Mouse (Mus musculus): ENCODE measurements around the gene Zbp1.

Gene Zbp1

DNA sequence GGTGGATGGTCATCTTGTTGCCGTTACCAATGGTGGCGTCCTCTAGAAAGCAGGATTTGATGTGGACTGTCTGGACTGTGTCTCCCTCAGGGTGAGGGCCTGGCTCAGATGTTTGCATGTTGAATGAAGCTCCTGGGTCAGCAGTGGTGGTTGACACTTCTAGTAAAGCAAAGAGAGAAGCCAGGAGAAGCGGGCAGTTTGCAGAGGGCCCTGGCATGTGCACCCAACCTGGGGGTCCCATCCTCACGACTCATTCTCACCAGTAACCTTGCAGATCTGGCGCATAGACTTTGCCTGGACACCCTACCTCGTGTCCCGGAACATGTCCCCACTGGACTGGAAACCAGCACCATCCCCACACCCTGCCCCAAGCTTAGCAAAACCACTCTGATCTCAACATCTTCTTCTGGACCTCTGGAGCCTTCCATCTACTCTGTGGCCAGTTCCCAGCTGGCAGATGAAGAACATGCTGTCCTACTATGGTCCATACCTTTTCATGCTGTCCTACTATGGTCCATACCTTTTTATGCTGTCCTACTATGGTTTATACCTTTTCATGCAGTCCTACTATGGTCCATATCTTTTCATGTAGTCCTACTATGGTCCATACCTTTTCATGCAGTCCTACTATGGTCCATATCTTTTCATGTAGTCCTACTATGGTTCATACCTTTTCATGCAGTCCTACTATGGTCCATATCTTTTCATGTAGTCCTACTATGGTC is 9.5 kb downstream of the Zbp1 start:
- no peak for DNase-seq

GRCm38 (mm10) chr2:173207051-173207450 is 11.7 kb downstream of the Zbp1 start:
- DNase-seq: no peak

GRCm38 (mm10) chr2:173205563-173206099 is 13.1 kb downstream of the Zbp1 start:
- DNase-seq: no peak

DNA sequence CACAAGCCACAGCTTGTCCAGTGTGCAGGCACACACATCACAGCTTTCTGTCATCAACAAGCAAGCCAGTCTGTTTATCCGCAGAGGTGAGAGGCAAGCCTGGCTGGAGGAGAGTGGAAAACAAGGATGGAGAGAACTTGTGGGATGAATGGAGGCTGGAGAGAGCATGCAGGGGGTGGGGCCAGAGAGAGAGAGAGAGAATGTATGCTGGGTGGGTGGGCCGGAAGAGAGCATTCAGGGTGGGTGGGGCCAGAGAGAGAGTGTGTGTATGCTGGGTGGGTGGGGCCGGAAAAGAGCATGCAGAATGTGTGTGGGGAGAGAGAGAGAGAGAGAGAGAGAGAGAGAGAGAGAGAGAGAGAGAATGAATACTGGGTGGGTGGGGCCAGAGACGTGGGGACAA is 14.1 kb downstream of the Zbp1 start:
- DNase-seq: no peak

DNA sequence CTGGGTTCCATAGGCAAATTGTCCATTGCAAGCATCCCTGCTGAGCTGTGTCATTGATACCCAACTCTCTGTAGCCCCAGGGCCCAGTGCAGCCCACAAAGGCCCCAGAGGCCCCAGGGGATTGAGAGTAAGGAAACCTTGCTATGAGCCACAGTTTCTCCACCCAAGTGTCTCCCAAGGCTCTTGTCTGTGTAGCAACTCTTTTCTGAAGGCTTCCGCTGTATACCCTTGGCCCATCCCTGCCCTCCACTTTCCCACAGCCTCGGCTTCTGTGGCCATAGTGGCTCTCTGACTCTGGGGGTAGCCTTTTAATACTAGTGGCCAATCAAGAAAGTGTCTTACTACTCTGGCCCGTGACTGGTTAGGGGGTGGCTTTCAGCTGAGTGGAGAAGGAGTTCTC is 15.0 kb downstream of the Zbp1 start:
- DNase-seq: no peak

- no peak for DNase-seq
These were observed 15.6 kb downstream of the Zbp1 start for GRCm38 (mm10) chr2:173202924-173203689.

- no peak for DNase-seq
These were observed 23.9 kb downstream of the Zbp1 start for GRCm38 (mm10) chr2:173194796-173195195.

- no peak for DNase-seq
These were observed 31.4 kb downstream of the Zbp1 start for GRCm38 (mm10) chr2:173187182-173187855.

- DNase-seq: peak; percentile 25
These were observed 32.4 kb downstream of the Zbp1 start for GRCm38 (mm10) chr2:173186047-173186943.

- no peak for DNase-seq
These were observed 33.4 kb downstream of the Zbp1 start for GRCm38 (mm10) chr2:173185282-173185681.

- no peak for DNase-seq
These were observed 34.1 kb downstream of the Zbp1 start for GRCm38 (mm10) chr2:173184475-173185080.

GRCm38 (mm10) chr2:173183836-173184460 is 34.8 kb downstream of the Zbp1 start:
- DNase-seq: no peak

DNA sequence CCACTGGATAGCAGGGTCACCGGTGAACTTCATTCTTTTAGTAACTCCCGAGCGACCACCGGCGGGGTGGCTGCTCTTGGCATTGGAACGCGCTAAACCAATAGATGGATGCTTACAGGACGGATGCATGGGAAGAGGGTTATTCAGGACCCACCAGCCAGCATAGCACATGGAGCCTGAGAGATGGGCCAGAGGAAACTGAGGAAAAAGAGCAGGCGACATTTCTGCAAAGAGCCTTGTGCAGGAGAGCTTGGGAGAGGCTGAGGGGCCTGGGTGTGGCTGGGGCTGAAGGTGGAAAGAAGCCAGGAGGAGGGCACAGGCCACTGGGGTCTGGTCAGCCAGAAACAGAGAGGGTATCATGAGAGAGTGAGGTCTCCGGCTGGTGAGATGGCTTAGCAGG is 35.4 kb downstream of the Zbp1 start:
- no peak for DNase-seq

- no peak for DNase-seq
These were observed 35.9 kb downstream of the Zbp1 start for GRCm38 (mm10) chr2:173182796-173183195.

DNA sequence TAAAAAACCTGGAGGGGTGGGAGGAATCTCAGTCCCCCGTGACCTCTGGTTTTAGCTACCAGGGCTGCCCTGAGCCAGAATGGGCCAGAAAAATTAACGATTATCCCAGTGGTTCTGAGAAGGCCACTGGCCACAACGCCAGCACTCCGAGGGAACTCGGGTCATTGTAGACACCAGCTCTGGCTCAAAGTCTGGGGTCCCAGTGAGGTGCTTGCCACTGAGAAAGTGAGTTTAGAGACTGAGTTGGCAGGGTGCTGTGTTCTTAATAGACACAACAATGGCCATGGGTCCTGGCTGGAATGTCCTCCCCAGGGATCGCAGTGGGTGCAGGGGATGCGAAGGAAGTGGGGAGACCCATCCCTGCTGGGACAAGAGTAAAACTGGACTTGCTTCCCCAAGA is 36.8 kb downstream of the Zbp1 start:
- no peak for DNase-seq

GRCm38 (mm10) chr2:173181486-173181885 is 37.2 kb downstream of the Zbp1 start:
- DNase-seq: no peak

DNA sequence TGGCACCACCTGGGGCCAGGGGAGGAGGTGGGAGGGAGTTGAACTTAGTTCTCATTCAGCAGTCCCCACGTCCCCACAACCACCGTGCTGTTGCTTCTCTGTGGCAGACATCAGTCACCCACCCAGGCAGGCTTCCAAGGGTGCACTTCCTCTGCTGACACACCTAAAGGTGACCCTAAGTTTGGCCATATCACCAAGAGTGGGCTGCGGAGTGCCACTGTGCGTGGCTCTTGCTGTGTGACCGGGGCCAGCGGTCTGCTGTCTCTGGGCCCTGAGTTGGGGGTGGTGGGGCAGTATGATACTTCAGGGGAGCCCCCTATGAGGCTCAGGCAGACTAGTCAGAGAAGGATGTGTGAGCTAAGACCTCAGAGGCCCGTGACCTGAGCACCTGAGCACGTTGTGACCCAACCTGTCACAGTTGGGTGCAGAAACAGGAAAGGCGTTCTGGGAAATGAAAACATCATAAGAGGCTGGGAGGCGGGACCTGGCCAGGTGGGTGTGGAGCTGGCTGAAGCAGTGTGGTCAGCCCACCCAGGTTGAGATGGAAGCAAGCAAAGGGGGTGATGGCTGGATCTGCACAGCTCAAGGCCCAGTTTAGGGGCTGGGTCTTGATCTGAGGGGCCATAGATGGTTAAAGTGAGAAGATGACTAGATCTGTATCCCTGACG is 37.9 kb downstream of the Zbp1 start:
- no peak for DNase-seq

DNA sequence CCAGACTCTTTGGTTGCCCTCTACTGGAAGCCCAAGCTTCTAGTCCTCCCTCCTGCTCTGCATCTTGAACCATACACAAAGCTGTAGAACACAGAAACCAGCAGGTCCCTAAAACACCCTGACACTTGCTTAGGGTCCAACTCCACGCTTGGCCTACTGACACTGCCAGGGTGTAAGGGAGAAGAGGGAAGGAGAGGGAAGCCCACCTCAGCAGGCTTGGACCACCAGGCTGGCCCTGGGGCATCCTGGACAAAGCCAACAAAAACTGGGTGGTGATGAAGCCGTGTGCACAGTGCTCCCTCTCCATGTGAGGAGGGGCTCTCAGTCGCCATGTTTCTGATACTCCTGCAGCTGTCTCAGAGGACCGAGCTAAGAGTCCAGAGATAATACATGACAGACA is 38.7 kb downstream of the Zbp1 start:
- DNase-seq: no peak

- DNase-seq: no peak
These were observed 39.7 kb downstream of the Zbp1 start for GRCm38 (mm10) chr2:173179046-173179445.

DNA sequence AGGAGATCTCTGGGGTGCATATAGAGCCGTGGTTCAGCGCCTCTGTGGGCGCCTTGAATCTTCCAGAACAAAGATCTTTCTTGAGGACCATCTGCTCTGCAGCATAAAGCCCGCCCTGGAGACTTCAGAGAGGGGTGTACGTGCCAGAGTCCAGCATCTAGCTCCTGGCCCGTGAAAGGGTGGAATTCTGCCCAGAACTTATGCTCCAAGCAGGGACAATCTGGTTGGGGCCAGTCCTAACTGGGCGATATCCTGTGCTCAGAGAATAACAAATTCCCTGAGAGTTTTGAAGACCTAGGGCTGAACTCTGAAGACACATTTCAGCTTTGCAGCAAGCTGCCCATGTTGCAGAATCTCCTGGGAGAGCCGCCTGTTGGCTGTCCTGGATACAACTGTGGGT is 40.8 kb downstream of the Zbp1 start:
- DNase-seq: no peak

- DNase-seq: no peak
These were observed 41.2 kb downstream of the Zbp1 start for GRCm38 (mm10) chr2:173177481-173177880.

Measured in cerebellum, adult 11-12 months (tissue).